Mouse (Mus musculus): ENCODE measurements around the gene Larp4.

- no peak for TF ChIP-seq GATA1 (IDR thresholded peaks at IDR 0.05; ENCODE audit: low read length)
- no peak for TF ChIP-seq TAL1 (IDR thresholded peaks at IDR 0.05; ENCODE audit: low read length)
These were observed 75.7 kb downstream of the Larp4 start for GRCm38 (mm10) chr15:100045576-100045975.

All from erythroblast, embryonic 14.5 days (primary cell).